Mouse (Mus musculus): ENCODE results near the gene Myh3. TPM values are rescaled to one million over a fixed set of nuclear protein-coding genes. Genes with fewer than 3 reads are reported as not detected.
A peak's percentile ranks its signal among the peaks of the same experiment; 100 is the strongest.

Gene Myh3
- polyA plus RNA-seq, 1 experiment from 2014 or later, result 0.38 TPM

DNA sequence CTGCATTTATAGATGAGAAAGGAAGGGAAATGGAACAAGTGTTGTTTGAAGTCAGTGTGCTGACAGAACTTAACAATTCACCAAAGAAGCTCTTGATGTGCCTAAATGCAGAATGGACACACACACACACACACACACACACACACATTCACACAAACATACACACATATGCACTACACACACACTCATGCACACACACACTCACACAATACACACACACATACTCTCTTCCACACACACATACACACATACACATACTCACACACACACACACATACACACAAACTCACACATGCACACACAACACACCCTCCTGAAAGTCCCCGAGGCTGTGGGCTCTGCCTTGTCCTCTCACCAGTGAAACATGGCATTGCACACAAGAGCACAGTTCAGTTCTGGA, 26.1 kb downstream of the Myh3 start:
- H3K27me3 ChIP-seq (replicated peaks; ENCODE audit: control insufficient read depth, insufficient read depth, low read length), result no peaks in the 10 kb centered on the region
- no peaks in the 10 kb centered on the region for H3K36me3 ChIP-seq (ENCODE audit: control insufficient read depth, insufficient read depth, low read length)
- H3K27ac ChIP-seq (ENCODE audit: low read depth, low read length), result no peak overlapping the region
- no peaks in the 10 kb centered on the region for H3K9me3 ChIP-seq (ENCODE audit: control insufficient read depth, low read length)
- H3K4me3 ChIP-seq (ENCODE audit: low read depth, low read length), result no peak overlapping the region
- ATAC-seq (replicated peaks; ENCODE audit: low FRiP score) (no peak), DNase-seq (ENCODE audit: low spot score) (no peak)
- no peak overlapping the region for H3K4me2 ChIP-seq
- H3K4me1 ChIP-seq (replicated peaks; ENCODE audit: control insufficient read depth, insufficient read depth, low read length), result no peaks in the 10 kb centered on the region
- WGBS, result 68% methylated on average over 1 of the region's 1 CpGs
- H3K9ac ChIP-seq (ENCODE audit: low read depth, low read length), result no peak overlapping the region

DNA sequence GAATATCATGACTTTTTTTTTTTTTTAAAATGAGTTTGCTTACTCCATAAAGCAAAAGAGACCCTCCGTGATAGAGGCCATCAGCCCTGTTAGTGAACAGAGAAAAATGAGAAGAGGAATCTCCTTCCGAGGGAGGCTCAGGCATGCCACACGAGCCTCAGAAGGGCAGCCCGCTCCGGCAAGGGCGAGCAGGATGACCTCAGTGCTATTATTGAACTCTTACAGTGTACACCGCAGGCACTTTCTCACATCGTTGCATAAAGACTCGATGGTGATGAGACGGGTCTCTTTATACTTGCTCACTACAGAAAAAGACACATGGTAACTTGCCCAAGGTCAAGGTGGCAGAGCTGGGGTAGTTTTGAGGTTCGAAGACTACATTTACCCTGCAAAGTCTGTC, 26.6 kb downstream of the Myh3 start:
- no peaks in the 10 kb centered on the region for H3K4me1 ChIP-seq (replicated peaks; ENCODE audit: control insufficient read depth, insufficient read depth, low read length)
- no peak overlapping the region for H3K9ac ChIP-seq (ENCODE audit: low read depth, low read length)
- no peak overlapping the region for H3K4me2 ChIP-seq
- H3K27me3 ChIP-seq (replicated peaks; ENCODE audit: control insufficient read depth, insufficient read depth, low read length), result no peaks in the 10 kb centered on the region
- no peak overlapping the region for H3K4me3 ChIP-seq (ENCODE audit: low read depth, low read length)
- H3K27ac ChIP-seq (ENCODE audit: low read depth, low read length), result no peak overlapping the region
- H3K9me3 ChIP-seq (ENCODE audit: control insufficient read depth, low read length), result no peaks in the 10 kb centered on the region
- H3K36me3 ChIP-seq (ENCODE audit: control insufficient read depth, insufficient read depth, low read length), result no peaks in the 10 kb centered on the region
- ATAC-seq (replicated peaks; ENCODE audit: low FRiP score) (no peak), DNase-seq (ENCODE audit: low spot score) (no peak)
- WGBS, result 74% methylated on average over 11 of the region's 11 CpGs

DNA sequence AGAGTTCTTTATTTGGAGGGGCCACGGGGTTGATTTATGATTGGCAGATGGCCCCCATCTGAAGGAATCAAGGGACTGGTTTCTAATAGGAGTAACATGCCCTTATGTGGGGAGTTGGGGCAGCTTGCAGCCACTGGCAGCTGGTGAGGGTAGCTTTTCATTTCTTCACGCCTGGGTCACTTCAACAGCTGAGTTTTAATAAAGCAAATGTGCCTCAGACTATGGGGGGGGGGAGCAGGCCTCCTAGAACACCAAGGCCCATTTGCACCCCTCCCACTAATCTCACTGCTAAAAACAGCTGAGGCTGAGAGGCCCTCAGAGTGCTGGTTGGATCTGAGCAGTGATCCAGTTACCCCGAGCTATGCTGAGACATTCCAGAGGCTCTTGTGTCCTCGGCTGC, 27.6 kb downstream of the Myh3 start:
- Histone ChIP-seq H3K4me3 (ENCODE audit: low read depth, low read length) (no peak overlapping the region), H3K27me3 (replicated peaks; ENCODE audit: control insufficient read depth, insufficient read depth, low read length) (no peaks in the 10 kb centered on the region), H3K27ac (ENCODE audit: low read depth, low read length) (no peak overlapping the region), H3K4me1 (replicated peaks; ENCODE audit: control insufficient read depth, insufficient read depth, low read length) (no peaks in the 10 kb centered on the region), H3K9ac (ENCODE audit: low read depth, low read length) (no peak overlapping the region), H3K9me3 (ENCODE audit: control insufficient read depth, low read length) (no peaks in the 10 kb centered on the region), H3K4me2 (no peak overlapping the region), H3K36me3 (ENCODE audit: control insufficient read depth, insufficient read depth, low read length) (no peaks in the 10 kb centered on the region)
- ATAC-seq (replicated peaks; ENCODE audit: low FRiP score), result no peak
- 55% methylated on average over 4 of the region's 4 CpGs for WGBS
- DNase-seq (ENCODE audit: low spot score), result no peak

DNA sequence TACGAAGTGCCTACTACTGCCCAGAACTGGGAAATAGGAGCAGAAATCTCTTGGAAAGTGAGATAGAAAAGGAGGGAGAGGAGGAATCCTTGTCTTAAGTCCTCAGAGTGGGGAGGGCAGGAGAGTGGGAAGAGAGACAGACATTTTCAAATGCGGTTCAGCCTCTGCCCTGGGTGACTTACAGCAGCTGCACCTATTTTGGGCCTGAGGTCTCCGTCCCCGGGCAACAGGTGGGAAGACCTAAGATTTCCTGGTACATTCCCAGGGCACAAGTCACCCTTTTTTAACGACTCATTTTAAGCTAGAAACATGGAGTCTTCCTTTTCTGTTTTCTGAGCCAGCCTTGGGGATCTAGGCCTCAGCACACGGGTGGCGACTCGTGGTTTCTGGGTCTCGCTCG, 28.9 kb downstream of the Myh3 start:
- 81% methylated on average over 10 of the region's 10 CpGs for WGBS
- Histone ChIP-seq H3K36me3 (ENCODE audit: control insufficient read depth, insufficient read depth, low read length) (no peaks in the 10 kb centered on the region), H3K4me3 (ENCODE audit: low read depth, low read length) (no peak overlapping the region), H3K27ac (ENCODE audit: low read depth, low read length) (no peak overlapping the region), H3K9me3 (ENCODE audit: control insufficient read depth, low read length) (no peaks in the 10 kb centered on the region), H3K9ac (ENCODE audit: low read depth, low read length) (no peak overlapping the region), H3K4me2 (no peak overlapping the region), H3K4me1 (replicated peaks; ENCODE audit: control insufficient read depth, insufficient read depth, low read length) (no peaks in the 10 kb centered on the region), H3K27me3 (replicated peaks; ENCODE audit: control insufficient read depth, insufficient read depth, low read length) (no peaks in the 10 kb centered on the region)
- ATAC-seq (replicated peaks; ENCODE audit: low FRiP score) (no peak), DNase-seq (ENCODE audit: low spot score) (no peak)

DNA sequence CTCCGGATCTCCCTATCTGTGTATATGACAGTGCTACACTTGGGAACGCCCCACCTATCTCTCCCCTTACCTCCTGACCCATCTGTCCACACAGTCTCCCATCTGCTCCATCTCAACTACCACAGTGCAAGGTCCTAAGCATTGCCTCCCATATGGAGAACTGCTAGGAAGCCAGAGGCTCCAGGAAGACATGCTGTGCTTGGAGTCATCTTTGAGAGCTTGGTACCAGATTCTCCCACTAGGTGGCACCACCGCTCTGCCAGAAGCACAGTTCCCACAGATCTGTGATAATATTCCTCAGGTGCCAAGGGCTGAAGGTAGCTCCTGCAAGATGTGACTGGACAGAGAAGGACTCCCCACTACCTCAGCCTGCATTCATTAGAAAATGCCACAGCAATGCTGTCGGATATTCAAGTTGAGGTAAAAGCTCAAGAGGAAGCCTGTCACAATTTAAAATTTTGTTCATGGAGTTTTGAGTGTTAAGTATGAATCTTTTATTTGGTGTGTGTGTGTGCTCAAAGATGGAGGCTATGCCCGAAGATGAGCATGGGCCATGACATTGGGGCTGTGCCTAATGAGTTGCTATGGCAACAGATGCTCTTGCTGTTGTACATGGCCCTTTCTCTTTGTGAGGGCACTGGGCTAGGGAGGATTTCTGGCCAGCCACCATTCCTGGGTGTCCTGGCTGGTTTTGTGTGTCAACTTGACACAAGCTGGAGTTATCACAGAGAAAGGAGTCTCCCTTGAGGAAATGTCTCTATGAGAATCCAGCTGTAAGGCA, 32.3 kb downstream of the Myh3 start:
- Histone ChIP-seq H3K27me3 (replicated peaks; ENCODE audit: control insufficient read depth, insufficient read depth, low read length) (no peaks in the 10 kb centered on the region), H3K4me2 (no peak overlapping the region), H3K9ac (ENCODE audit: low read depth, low read length) (no peak overlapping the region), H3K27ac (ENCODE audit: low read depth, low read length) (no peak overlapping the region), H3K36me3 (ENCODE audit: control insufficient read depth, insufficient read depth, low read length) (no peaks in the 10 kb centered on the region), H3K4me1 (replicated peaks; ENCODE audit: control insufficient read depth, insufficient read depth, low read length) (no peaks in the 10 kb centered on the region), H3K9me3 (ENCODE audit: control insufficient read depth, low read length) (no peaks in the 10 kb centered on the region), H3K4me3 (ENCODE audit: low read depth, low read length) (no peak overlapping the region)
- peak; percentile 10; the same call in 1 of the 2 replicates for ATAC-seq (replicated peaks; ENCODE audit: low FRiP score)
- 30% methylated on average over 5 of the region's 5 CpGs for WGBS
- DNase-seq (ENCODE audit: low spot score), result no peak

DNA sequence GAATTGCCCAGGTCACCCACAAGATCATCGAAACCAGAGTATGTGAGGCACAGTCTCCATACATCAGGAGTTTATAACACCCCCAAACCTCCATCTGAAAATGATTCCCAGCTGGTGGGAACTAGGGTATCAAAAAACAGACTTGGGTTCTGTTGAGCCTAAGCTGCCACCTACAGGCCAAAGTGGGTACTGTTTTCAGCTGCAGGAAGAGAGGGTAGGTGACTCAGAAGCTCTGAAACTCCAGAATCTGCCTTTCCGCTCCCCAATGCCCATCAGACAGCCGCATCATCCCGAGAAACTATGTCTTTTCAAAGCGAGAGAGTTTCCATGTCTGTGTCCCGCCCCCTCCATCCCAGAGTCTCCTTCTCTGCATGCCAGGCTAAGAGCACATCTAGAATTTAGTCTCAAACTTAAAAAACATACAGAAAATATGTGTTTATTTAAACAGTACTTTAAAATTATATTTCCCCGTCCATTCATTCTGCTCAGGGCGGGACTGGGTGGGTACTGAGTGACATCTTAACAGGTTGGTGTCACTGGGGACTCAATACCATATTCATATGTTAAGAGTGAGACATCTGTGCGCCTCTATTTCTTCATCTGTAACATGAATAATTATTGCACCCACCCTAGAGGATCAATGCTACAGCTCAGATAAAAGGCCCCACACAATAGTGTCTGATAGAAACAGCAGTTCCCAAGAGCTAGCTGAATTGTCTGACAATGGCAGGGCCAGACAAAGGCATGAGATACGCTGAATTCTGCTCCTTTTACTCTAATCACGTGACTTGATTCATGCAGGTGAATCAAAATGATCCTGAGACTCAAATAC, 34.1 kb downstream of the Myh3 start:
- Histone ChIP-seq H3K27ac (ENCODE audit: low read depth, low read length) (no peak overlapping the region), H3K9me3 (ENCODE audit: control insufficient read depth, low read length) (no peaks in the 10 kb centered on the region), H3K36me3 (ENCODE audit: control insufficient read depth, insufficient read depth, low read length) (no peaks in the 10 kb centered on the region), H3K4me3 (ENCODE audit: low read depth, low read length) (no peak overlapping the region), H3K27me3 (replicated peaks; ENCODE audit: control insufficient read depth, insufficient read depth, low read length) (no peaks in the 10 kb centered on the region), H3K4me2 (no peak overlapping the region), H3K4me1 (replicated peaks; ENCODE audit: control insufficient read depth, insufficient read depth, low read length) (no peaks in the 10 kb centered on the region), H3K9ac (ENCODE audit: low read depth, low read length) (no peak overlapping the region)
- no peak for ATAC-seq (replicated peaks; ENCODE audit: low FRiP score)
- DNase-seq (ENCODE audit: low spot score), result no peak
- WGBS, result 23% methylated on average over 11 of the region's 11 CpGs

DNA sequence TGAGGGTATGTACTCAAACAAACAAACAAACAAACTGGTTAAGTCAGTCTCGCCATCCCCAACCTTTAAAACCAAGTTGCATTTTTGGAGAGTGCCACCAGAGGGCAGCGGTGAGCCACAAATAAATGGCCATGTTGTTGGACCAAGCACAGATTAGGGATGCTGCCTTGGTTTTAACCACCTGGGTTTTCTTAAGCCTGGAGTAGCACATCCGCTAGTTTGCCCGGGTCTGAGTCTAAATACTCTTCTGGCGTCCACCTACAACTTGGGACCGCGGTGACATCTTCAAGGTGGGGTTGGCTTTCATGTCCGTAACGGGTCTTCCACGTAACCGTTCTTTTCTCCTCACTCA, 34.7 kb downstream of the Myh3 start:
- Histone ChIP-seq H3K9me3 (ENCODE audit: control insufficient read depth, low read length) (no peaks in the 10 kb centered on the region), H3K9ac (ENCODE audit: low read depth, low read length) (no peak overlapping the region), H3K27me3 (replicated peaks; ENCODE audit: control insufficient read depth, insufficient read depth, low read length) (no peaks in the 10 kb centered on the region), H3K4me3 (ENCODE audit: low read depth, low read length) (no peak overlapping the region), H3K4me2 (no peak overlapping the region), H3K36me3 (ENCODE audit: control insufficient read depth, insufficient read depth, low read length) (no peaks in the 10 kb centered on the region), H3K27ac (ENCODE audit: low read depth, low read length) (no peak overlapping the region), H3K4me1 (replicated peaks; ENCODE audit: control insufficient read depth, insufficient read depth, low read length) (no peaks in the 10 kb centered on the region)
- no peak for ATAC-seq (replicated peaks; ENCODE audit: low FRiP score)
- peak; percentile 53 for DNase-seq (ENCODE audit: low spot score)
- 38% methylated on average over 11 of the region's 11 CpGs for WGBS

DNA sequence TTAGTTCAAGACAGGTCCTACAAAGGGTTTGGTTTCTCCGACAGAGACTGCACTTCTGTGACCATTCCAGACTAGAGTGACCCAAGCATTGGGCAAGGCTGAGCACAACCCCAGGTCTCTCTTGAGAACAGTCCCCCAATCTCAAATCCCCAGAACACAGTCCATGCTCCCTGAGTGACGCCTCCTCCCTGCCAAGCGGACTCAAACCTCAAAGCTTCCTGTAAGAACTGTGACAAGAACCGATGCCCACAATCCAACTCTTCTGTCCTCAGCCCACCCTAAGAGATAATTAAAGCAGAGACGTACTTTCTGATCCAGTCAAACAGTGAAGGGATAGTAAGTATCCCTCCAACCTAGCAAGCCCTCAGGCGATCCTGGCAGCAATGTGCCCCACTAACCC, 35.3 kb downstream of the Myh3 start:
- no peak for ATAC-seq (replicated peaks; ENCODE audit: low FRiP score)
- no peaks in the 10 kb centered on the region for H3K36me3 ChIP-seq (ENCODE audit: control insufficient read depth, insufficient read depth, low read length)
- 79% methylated on average over 6 of the region's 6 CpGs for WGBS
- H3K27ac ChIP-seq (ENCODE audit: low read depth, low read length), result no peak overlapping the region
- H3K9ac ChIP-seq (ENCODE audit: low read depth, low read length), result no peak overlapping the region
- no peaks in the 10 kb centered on the region for H3K4me1 ChIP-seq (replicated peaks; ENCODE audit: control insufficient read depth, insufficient read depth, low read length)
- H3K9me3 ChIP-seq (ENCODE audit: control insufficient read depth, low read length), result no peaks in the 10 kb centered on the region
- DNase-seq (ENCODE audit: low spot score), result no peak
- H3K4me2 ChIP-seq, result no peak overlapping the region
- H3K27me3 ChIP-seq (replicated peaks; ENCODE audit: control insufficient read depth, insufficient read depth, low read length), result no peaks in the 10 kb centered on the region
- H3K4me3 ChIP-seq (ENCODE audit: low read depth, low read length), result no peak overlapping the region

DNA sequence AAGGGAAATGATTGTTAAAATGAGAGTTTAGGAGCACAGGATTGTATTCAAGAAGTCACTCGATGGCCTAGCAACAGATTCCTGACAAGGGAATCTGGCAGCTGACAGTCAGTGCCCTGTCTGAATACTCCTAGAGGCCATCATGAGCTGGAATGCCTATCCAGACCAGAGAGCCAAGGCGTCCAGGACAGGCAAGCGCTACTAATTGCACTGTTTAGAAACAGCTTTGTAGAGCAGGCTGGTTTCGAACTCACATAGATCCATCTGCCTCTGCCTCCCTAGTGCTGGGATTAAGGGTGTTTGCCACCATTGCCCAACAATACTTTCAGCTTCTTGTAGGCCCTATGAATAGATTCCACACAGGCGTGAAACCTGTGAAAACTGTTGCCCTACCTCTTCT, 36.2 kb downstream of the Myh3 start:
- DNase-seq (ENCODE audit: low spot score) (no peak), ATAC-seq (replicated peaks; ENCODE audit: low FRiP score) (no peak)
- Histone ChIP-seq H3K4me3 (ENCODE audit: low read depth, low read length) (no peak overlapping the region), H3K27ac (ENCODE audit: low read depth, low read length) (no peak overlapping the region), H3K4me1 (replicated peaks; ENCODE audit: control insufficient read depth, insufficient read depth, low read length) (no peaks in the 10 kb centered on the region), H3K9me3 (ENCODE audit: control insufficient read depth, low read length) (no peaks in the 10 kb centered on the region), H3K36me3 (ENCODE audit: control insufficient read depth, insufficient read depth, low read length) (no peaks in the 10 kb centered on the region), H3K27me3 (replicated peaks; ENCODE audit: control insufficient read depth, insufficient read depth, low read length) (no peaks in the 10 kb centered on the region), H3K9ac (ENCODE audit: low read depth, low read length) (no peak overlapping the region), H3K4me2 (no peak overlapping the region)
- 90% methylated on average over 5 of the region's 5 CpGs for WGBS
